Mouse (Mus musculus) left cerebral cortex, adult 9 months (tissue): Measurements from ENCODE around the gene Gga1.

Experiments used
- DNase-seq, 2 experiments: peaks; one replicate each; pipeline ENCODE4 v3.0.0; 2022; ENCODE audit warnings: low spot score in 2 of 2

The Gga1 gene

GRCm38 (mm10) chr15:78937963-78938362, 61.0 kb downstream of the Gga1 start:
- no peak for DNase-seq

- no peak for DNase-seq
Measured at GRCm38 (mm10) chr15:78940325-78940724, 63.3 kb downstream of the Gga1 start.

- DNase-seq, result peak in 1 of 2 experiments; percentile 83
Measured at GRCm38 (mm10) chr15:78942663-78943062, 65.7 kb downstream of the Gga1 start.
